Mouse (Mus musculus) ovary, postnatal 14 days (tissue): Measurements from ENCODE around the gene Nt5c3.
A peak's percentile ranks its signal among the peaks of the same experiment; 100 is the strongest.

Experiments
- DNase-seq: peaks from one replicate; pipeline ENCODE4 v3.0.0; 2022; ENCODE audit warnings: low spot score

The Nt5c3 gene

DNA sequence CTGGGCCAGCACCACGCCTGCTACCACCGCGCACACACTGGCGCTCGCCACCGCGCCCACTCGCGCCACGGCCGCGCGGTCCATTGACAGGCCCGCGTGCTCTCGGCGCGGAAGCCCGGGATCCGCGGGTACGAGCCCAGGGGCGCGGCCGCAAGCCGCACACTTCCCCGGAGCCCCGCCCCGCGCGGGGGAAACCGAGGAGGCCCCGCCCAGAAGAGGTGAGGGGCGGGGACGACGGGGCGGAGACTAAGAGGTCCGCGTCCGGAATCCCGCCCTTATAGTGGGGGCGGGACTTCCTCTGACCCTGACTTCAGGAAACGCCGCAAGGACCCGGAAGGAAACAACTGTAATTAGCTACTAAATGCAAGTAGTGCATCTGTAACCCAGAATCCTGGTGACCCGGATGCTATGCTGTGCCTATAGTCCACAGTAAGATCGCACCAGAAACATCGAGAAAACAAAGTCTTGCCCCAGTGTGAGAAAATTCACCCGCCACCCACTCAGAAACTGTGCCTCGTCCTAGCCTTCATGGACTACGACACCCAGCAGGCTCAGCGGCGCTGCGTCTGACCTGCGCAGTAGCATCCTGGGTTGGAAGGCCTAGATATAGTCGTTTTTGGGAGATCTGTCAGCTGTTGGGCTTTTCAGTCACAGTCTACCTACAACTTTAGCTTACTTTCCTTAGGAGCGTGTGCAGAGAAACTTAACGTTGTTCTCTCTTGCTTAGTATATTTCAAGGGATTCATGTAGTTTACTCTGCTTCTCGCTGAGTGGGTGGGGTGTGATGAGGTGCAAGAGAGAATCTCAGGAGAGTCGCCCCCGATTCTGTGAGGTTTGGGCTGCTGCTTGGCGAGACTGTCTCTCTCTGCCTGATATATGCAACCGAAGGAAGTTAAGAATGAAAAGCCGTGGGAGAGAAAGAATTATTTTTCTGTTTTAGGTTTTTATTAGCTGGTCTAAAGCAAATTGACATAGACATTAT lies at the start of gene Nt5c3, which contains the start of gene Vmn1r4:
Gene Nt5c3, minus strand, starts transcription at position 207 of the 982 bp plus-strand sequence.
Gene Vmn1r4, plus strand, starts transcription at position 290 of the 982 bp plus-strand sequence.
- peak; percentile 85 for DNase-seq

DNA sequence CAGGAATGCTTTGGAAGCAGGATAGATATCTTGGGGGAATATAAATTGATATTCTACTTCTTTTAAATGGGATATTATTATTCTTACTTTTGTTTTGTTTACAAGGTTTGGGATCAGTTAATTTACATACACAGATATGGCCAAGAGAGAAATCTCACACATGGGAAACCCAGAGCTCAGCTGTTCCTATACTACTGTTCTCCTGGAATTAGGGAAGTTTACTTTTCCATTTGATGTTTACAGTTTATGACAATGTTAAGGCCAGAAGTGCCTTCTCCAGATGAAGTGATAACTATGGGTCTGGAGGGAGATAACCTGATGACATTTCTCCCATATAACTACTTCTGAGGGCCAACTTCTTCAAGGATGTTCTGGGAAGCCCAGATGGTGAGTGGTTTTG lies 46.2 kb upstream of the Nt5c3 start, which contains the start of gene Vmn1r5:
Gene Vmn1r5, plus strand, starts transcription at position 301 of the 400 bp plus-strand sequence.
- DNase-seq = no peak

DNA sequence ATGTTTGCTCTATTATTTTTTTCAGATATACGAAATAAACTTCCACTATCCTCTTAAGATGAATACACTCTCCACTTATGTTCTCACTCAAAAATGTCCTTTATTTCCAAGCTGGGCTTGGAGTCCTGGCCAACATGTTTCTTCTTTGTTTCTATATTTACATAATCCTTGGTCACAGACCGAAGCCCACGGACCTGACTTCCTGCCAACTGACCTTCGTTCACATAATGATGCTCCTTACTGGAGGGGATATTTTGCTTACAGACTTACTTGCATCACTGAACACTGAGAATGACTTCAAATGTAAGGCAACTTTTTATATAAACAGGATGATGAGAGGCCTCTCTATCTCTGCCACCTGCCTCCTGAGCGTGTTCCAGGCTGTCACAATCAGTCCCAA lies 32.7 kb upstream of the Nt5c3 start:
- no peak for DNase-seq

DNA sequence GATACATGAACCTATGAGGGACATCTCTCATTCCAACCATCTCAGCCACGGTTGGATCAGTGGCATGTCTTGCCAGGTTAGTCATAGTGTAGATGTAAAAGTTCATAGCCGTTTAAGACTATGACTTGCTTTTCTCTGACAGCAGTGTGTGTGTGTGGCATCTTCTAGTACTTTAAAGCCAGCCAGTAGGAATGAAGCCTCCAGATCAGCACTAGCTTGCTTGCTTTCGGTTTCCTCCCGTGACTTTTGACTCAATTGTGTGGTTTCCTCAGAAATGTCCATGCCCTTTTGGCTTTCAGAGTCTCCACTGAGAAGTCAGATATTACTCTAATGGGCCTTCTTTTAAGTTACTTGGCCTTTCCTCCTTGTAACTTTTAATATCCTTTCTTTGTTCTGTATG lies 10.6 kb upstream of the Nt5c3 start:
- DNase-seq = no peak

DNA sequence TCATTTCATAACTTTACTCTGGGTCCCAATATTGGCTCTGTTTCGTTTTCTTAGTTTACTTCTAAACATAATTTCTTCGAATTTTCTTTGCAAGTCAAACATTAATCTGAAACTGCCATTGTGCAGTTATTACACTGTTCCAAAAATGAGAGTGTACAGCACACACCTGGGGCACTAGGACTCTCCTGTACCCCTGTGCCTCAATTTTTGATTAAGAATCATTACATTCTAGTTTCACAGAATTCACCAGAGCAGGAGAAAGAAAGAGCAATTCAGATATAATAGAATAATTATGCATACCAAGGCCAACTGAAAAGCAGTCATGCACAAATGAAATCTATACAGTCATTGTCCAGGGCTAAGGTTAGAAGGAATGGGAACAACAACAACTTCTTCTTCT lies 8.7 kb upstream of the Nt5c3 start:
- DNase-seq = no peak

DNA sequence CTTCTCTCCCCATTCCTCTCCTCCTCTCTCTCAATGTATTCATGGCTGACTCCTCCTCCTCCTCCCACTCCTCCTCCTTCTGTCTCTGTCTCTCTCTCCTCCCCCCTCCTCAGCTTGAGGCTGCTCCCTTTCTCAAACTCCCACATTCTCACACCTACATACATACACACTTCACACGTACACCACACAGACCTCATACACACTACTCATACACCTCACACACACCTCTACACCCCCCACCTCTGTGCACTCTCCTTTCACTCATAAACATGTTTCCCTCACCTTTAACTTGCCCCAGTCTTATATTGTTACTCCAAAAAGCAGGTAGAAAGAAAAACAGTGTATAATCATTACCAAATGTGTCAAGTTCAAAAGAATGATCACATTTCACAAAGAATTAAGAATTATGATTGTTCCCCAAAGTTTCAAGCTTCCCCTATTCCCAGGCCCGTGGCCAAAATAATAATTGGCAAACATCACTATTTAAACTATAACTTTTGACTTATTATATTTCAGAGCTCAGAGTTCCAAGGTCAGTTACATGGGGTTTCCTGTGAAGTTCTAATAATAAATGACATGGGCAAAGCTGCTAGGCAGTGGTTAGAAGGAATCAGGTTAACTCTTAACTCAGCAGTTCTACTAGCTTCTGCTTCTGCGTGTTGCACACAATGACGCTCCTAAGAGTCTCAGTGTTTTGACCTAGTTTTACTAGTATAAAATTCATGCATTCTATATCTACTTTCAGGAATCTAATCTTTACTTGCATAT lies 8.1 kb upstream of the Nt5c3 start:
- no peak for DNase-seq

DNA sequence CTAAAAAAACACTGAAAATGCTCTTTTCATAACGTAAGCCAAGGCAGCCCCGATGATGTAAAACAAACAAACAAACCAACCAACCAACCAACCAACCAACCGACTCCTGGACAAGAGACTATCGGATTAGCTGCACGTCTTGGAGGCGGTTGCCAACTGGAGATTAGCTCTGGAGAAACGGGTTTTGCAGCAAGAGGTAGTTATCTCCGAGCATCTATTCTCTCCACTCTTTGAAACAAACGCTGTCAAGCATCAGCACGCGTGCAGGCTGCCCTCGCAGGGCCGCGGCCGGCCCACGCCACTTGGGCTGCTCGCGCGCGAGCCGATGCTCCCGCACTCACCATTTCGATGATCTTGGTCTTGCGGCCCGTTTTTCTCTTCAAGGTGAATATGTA lies 404 bp downstream of the Nt5c3 start:
- no peak for DNase-seq

DNA sequence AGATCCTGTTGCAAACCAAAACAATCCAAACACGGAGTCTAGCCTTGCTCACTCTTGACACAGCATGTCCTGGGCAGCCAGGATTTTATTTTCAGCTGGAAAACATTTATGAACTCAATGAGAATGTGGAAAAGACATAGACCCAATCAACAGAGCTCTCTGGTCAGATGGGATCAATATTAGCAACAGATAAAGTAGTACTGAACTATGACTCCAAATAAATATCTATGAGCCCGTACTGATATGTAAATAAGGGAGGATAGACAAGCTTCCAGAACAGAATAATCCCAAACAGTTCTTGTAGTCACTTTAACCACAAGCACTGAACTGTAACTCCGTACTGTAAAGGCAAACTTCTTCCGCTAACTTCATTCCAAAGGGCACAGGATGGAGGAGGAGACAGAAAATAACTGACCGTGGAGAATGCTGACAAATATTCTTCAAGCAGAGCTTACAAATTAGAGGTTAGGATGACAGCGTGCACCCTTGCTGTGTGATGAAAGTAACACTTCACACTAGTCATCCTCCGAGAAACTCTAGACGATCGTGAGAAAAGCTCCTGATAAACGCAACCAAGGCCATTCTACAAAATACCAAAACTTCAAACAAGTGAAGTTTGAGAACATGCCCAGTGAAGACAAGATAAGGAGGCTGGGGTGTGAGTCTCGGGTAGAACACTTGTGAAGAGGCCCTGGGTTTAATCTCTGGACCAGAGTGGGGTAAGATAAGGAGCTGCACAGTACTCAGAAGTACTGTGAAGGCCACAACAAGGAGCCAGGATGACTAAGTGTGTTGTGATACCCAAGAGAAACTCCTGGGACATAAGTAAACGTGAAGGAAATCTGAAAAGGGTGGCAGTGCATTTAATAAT lies 3.3 kb downstream of the Nt5c3 start:
- no peak for DNase-seq

DNA sequence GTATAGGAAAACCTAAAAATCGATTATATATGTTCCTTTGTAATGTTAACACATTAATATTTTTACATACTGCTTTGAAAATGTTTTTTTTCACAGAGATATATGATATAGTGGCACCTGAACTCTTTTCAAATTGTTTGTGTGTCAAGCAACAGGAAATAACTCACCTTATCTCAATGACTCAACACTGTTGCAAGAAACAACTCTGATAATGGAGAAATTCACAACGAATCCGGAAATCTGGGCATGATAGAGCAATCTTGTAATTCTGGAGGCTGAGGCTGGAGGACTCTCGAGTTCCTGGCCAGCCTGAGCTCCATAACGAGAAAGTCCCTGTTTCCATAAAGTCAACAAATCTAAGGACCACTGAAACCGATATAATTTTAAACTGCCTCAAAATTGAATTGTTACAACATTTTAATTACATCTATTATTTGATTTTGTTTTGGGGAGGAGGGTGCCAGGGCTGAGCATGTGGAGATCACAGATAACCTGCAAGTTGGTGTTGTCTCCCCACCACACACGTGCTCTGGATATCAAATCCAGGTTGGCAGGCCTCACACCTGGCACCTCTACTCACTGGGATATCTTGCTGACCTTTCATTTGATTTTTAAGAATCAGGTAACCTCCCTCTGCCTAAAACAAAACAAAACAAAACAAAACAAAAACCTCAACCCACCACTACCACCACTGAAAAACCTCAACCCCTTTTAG lies 4.2 kb downstream of the Nt5c3 start:
- no peak for DNase-seq

DNA sequence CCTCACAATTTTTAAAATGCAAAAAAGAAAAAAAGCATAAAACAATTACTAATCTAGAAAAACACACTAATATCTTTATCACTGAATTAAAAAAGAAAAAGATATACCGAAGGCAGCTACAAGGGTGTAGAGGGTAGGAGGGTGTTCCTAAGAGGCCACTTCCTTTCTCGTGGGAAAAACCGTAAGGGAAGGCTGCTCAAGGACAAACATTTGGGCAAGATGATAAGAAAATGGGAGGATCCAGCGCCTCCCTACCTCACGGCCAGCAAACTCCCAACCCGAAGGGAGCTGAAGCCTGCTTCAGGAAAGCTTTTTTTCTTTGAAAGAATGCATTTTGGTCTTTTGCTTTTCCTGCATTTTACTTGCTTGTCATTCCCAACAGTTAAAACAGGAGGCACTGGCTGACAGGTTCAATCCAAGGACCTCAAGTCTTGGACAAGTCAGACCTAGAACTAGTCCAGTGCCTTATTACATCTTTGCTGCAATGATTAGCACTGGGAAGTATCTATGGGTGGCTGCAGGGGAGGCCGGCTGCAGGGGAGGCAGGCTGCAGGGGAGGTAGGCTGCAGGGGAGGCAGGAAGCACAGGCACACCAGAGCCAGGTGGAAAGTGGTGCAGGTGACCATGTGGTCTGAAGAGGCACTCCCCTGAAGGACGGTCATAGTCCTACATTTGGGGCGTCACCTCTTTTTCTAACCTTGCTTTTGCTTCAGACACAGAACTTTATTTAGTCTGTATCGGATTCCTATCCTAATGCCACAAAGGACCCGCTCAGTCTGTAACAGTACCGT lies 6.0 kb downstream of the Nt5c3 start:
- no peak for DNase-seq

DNA sequence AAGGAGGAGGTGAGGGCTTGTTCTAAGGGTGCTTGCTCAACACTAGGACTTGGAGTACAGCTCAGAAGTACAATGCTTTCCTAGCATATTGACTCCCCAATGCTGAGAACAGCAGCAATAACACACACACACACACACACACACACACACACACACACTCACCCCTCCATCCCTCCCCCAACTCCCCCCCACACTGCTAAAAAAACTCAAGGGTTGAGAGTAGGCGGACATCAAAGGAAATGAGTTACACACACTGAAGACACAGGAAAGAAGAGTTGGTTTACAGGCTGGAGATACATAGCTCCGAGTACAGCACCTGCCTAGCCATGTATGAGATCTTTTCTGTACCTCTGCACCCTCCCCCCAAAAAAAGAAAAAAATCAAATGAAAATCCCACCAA lies 7.5 kb downstream of the Nt5c3 start:
- no peak for DNase-seq

DNA sequence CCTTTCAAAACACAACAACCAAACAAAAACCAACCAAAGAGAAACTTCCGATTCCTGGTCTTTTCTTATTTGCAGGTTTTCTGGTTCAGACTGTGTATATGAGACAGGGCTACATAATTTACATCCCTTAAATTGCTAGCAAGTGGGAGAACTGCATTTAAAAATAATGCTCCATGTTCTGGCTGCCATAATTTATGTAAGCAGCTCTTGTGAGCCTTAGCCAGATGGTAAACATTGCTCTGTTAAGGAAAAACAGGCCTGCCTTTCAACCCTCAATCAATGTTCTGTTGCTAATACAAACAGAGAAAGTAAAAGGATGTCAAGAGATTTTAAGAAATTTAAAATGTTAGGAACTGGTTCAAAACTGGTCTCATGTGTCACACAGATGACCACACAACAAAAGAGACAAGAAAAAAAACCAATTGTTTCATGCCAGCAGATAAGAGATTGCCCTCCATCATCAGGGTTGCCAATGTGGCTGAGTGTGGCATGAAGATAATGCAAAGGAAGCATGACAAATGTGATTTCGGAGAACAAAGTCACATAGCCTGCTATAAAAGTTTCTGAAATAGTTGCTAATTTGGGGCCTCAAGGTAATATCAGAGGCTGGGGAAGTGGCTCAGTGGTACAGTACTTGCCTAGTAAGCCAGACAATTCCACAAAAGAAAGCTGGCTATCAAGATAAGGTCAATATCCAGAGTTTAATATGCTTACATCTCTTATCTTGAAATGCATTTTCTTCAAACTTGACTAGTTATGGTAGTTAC lies 10.5 kb downstream of the Nt5c3 start:
- no peak for DNase-seq

DNA sequence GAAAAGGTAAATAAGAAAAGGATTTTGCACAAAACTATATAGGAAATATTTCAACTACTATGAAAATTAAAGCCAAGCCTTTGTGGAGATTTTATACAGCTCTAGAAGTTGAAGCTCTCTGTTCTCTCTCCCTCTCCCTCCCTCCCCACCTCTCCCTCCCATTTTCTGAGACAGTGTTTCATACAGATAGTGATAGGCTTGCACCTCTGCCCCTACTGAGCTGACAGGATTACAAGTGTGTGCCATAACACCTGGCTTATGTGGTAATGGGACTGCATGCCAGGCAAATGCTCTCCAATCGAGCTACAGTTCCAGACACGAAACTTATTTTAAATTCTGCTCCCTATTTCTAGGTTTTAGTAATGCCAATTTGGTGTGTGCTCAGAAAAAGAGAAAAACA lies 12.8 kb downstream of the Nt5c3 start:
- DNase-seq = no peak

DNA sequence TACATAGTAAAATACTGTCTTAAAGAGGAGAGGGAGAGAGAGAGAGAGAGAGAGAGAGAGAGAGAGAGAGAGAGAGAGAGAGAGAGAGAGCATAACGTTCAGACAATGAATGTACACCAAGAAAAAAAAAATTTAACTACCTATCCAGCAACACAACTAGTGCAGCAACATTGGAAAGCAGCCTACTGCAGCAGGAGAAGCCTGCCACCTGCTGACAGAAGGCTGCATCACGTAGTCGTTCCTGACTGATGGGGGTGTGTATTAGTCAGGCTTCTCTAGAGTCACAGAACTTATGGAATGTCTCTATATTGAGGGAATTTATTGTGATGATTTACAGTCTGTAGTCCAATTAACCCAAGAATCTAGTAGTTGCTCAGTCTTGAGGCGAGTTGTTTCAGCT lies 14.8 kb downstream of the Nt5c3 start:
- peak; percentile 37 for DNase-seq

DNA sequence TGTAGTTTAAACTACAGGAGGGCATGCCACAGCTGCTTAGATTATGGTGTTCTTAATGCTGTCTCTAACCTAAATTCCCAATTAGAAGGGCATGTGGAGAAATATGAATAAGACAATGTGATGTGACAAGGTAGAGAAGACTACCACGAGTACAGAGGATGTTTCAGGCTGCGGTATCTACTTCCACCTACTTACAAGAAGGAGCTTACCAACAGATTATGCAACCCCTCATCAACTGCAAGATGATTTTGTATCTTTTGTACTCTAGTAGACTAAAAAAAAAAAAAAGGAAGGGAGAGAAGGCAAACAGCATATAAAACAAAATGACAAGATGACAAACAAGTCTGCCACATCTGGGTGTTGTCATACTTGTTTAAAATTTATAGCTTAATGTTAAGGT lies 15.3 kb downstream of the Nt5c3 start:
- no peak for DNase-seq

DNA sequence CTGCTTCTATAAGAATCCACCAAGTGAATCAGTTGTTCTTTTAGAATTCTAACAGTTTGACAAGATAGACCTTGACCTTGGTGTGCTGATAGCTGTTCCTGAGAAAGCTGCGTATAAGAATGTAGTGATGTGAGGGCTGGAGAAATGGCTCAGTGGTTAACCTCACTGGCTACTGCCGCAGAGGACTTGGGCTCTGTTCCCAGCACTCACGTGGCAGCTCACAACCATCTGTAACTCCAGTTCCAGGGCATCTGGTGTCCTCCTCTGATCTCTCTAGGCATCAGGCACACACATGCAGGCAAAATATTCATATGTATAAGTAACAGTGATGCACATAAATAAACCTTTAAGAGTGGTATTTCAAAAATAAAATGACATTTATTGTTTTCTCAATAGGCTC lies 15.8 kb downstream of the Nt5c3 start:
- no peak for DNase-seq

DNA sequence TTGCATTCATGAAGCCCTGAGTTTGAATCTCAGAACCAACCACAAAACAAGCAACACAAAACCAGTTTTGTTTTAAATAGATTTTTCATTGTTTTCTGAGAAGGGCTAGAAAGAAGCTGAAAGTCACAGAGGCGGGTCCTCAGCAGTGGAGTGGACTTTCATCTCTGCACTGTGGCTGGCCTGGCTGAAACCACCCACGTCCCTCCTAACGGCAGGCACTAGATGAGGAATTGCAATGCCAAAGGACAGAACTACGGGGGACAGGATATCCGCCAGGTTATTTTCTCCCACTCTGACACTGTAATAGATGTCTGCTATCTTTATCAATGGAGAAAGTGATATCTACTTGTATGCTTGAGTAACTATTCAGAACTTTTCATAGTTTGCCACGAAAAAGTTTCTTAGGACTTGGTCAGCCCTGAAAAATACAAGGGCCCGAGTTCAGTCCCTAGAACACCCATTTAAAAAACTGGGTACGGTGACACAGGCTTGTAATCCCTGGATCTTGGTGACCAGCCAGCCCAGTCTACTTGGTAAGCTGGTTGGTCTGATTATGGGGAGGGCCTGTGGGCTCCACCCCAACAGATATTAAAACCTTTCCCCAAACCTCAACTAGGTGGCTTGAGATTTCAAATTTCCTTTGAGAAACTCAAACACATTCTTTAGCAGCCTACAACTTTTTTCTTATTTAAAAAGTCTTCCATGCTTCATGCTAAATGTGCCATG lies 17.4 kb downstream of the Nt5c3 start:
- DNase-seq = no peak

DNA sequence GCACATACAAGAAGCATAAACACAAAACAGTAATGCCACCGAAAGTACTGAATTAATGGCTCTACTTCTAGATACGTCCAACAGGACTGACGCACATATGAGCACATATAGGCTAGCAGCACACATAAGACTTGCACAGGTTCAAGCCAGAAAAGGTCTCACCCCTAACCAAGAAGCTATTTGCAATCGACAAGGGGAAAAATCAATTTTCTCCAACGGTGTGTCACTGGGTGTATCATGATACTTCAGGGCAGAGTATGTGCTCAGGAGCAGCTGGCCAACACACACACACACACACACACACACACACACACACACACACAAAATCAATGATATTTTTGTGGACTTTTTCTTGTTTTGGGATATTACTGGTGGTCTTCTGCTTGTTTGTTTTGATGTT lies 18.2 kb downstream of the Nt5c3 start:
- no peak for DNase-seq

DNA sequence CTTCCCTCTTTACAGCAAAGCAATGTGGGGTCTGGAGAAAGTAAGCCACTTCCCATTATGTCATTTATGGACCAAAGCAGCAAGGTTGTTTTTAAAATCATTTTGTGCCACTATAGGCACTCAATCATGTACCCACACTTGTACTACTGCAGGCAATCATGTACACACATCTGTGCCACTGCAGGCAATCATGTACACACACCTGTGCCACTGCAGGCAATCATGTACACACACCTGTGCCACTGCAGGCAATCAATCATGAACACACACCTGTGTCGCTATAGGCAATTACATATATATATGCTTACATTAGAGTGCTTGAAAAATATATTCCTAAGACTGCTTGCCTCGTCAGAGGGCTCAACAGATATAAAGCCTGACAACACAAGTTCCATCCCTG lies 18.8 kb downstream of the Nt5c3 start:
- DNase-seq = no peak
